Mouse (Mus musculus) frontal cortex, postnatal 14 days (tissue): ENCODE measurements around the gene Mgat4e.

Source experiments
- DNase-seq, 2 experiments: peaks; one replicate each; pipeline ENCODE4 v3.0.0; 2022; ENCODE audit warnings: low spot score in 2 of 2

Gene Mgat4e

GRCm38 (mm10) chr1:134549632-134550132 is at the start of gene Mgat4e:
TSS of gene Mgat4e (minus strand) at chr1:134549682.
- no peak for DNase-seq

GRCm38 (mm10) chr1:134597339-134598054 is 48.0 kb upstream of the Mgat4e start:
- no peak for DNase-seq

GRCm38 (mm10) chr1:134591773-134592172 is 42.3 kb upstream of the Mgat4e start:
- DNase-seq = no peak

GRCm38 (mm10) chr1:134589676-134590075 is 40.2 kb upstream of the Mgat4e start:
- DNase-seq = no peak

GRCm38 (mm10) chr1:134583560-134583959 is 34.1 kb upstream of the Mgat4e start:
- no peak for DNase-seq

GRCm38 (mm10) chr1:134580796-134581195 is 31.3 kb upstream of the Mgat4e start:
- DNase-seq = no peak

- no peak for DNase-seq
These were observed 28.1 kb upstream of the Mgat4e start for GRCm38 (mm10) chr1:134577384-134578120.

GRCm38 (mm10) chr1:134573932-134574315 is 24.4 kb upstream of the Mgat4e start:
- DNase-seq = no peak

- DNase-seq = no peak
These were observed 23.9 kb upstream of the Mgat4e start for GRCm38 (mm10) chr1:134573300-134573931.

- DNase-seq = no peak
These were observed 21.1 kb upstream of the Mgat4e start for GRCm38 (mm10) chr1:134570631-134571030.

GRCm38 (mm10) chr1:134570171-134570570 is 20.7 kb upstream of the Mgat4e start:
- DNase-seq = no peak

GRCm38 (mm10) chr1:134567511-134567910 is 18.0 kb upstream of the Mgat4e start:
- DNase-seq = no peak

GRCm38 (mm10) chr1:134563726-134564125 is 14.2 kb upstream of the Mgat4e start:
- no peak for DNase-seq

GRCm38 (mm10) chr1:134562457-134562856 is 13.0 kb upstream of the Mgat4e start:
- no peak for DNase-seq

GRCm38 (mm10) chr1:134561770-134562143 is 12.3 kb upstream of the Mgat4e start:
- DNase-seq = no peak

- DNase-seq = peak; percentile 14 to 16
These were observed 11.6 kb upstream of the Mgat4e start for GRCm38 (mm10) chr1:134560801-134561769.

- peak in 1 of 2 experiments; percentile 26 for DNase-seq
These were observed 10.9 kb upstream of the Mgat4e start for GRCm38 (mm10) chr1:134560396-134560795.

- peak; percentile 77 to 78 for DNase-seq
These were observed 10.5 kb upstream of the Mgat4e start, which contains the start of gene Kdm5b for GRCm38 (mm10) chr1:134559976-134560375. TSS of gene Kdm5b (plus strand) at chr1:134560171.

- DNase-seq = no peak
These were observed 9.7 kb upstream of the Mgat4e start for GRCm38 (mm10) chr1:134559226-134559625.

GRCm38 (mm10) chr1:134558511-134558910 is 9.0 kb upstream of the Mgat4e start:
- no peak for DNase-seq

- peak; percentile 88 to 92 for DNase-seq
These were observed 7.3 kb upstream of the Mgat4e start for GRCm38 (mm10) chr1:134556671-134557218.
